Mouse (Mus musculus): ENCODE results near the gene Dars2.

- TF ChIP-seq EP300 (IDR thresholded peaks at IDR 0.05), result no peak
- no peak for TF ChIP-seq CTCF (IDR thresholded peaks at IDR 0.05)
Measured at GRCm38 (mm10) chr1:161071272-161071620, 788 bp upstream of the Dars2 start.
